ENCODE assay signal across 10 mouse cellular contexts in the genomic region with DNA sequence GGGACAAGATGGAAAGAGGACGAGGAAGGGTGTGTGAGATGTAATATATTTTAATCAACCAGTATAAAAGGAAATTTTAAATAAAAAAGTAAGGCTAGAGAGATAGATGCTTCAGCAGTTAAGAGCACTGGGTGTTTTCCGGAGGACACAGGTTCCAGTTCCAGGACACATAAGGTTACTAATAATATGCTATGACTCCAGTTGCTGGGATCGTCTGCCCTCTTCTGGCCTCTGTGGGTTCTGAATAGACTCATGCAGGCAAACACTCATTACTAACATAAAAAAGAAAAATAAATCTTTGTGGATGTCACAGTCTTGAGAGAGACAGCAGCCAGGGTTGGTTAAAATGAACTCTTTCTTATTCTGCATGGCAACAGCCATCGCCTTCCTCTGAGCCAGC. TPM values are rescaled to one million over a fixed set of nuclear protein-coding genes. Genes with fewer than 3 reads are reported as not detected.
DNase-seq lines count a peak whose midpoint lies in the region; ATAC-seq and TF ChIP-seq lines count a peak whose summit lies in the region.
"Had no signal": no experiment of that assay in that cellular context is flagged by ENCODE, and none has a peak within 500 bp of the region (broad histone marks: within the 10 kb centered on the region; RNA-seq: fewer than 3 reads in every experiment).

No protein-coding gene starts in this region.

- H3K4me3 ChIP-seq in forebrain, embryonic 14.5 days (ENCODE audit: low read depth, low read length), result no peak overlapping the region
- no peak overlapping the region for H3K4me3 ChIP-seq in forebrain, embryonic 15.5 days
- H3K4me3 ChIP-seq: midbrain, embryonic 12.5 days had no signal

- CTCF ChIA-PET in Patski (lab: Charles Lee), result no interaction called here

- in situ Hi-C loops in Patski (cut with MboI; ENCODE audit: low pct_unique_long_range_greater_than_20kb), result no loop called here

- no peak overlapping the region for H3K9ac ChIP-seq in forebrain, embryonic 14.5 days (ENCODE audit: low read length)
- H3K9ac ChIP-seq in forebrain, embryonic 15.5 days (replicated peaks), result no peak overlapping the region
- H3K9ac ChIP-seq: midbrain, embryonic 12.5 days had no signal

- POLR2A ChIA-PET in Patski (lab: Charles Lee), result no interaction called here

- intact Hi-C loops in left cerebral cortex, postnatal 14 days (cut with DNase I), result no loop called here
- intact Hi-C loops in left cerebral cortex, postnatal 36 days (cut with DNase I), result no loop called here

- H3K27me3 ChIP-seq in forebrain, embryonic 14.5 days (replicated peaks; ENCODE audit: control insufficient read depth, insufficient read depth, low read length), result no peaks in the 10 kb centered on the region
- H3K27me3 ChIP-seq in forebrain, embryonic 15.5 days, result no peaks in the 10 kb centered on the region
- H3K27me3 ChIP-seq in Patski, result no peaks in the 10 kb centered on the region
- H3K27me3 ChIP-seq: midbrain, embryonic 12.5 days had no signal

- WGBS in forebrain, embryonic 14.5 days, result 67% methylated on average over 4 of the region's 4 CpGs
- WGBS in forebrain, embryonic 15.5 days, result 67% methylated on average over 4 of the region's 4 CpGs

- peak; percentile 25 for DNase-seq in forebrain, embryonic 14.5 days (ENCODE audit: low spot score)
- peak; percentile 33 to 60 for DNase-seq in left cerebral cortex, postnatal 14 days (ENCODE audit: low spot score in 2 of 2)
- no peak for DNase-seq in left cerebral cortex, postnatal 36 days (ENCODE audit: low spot score in 2 of 2)
- DNase-seq in Patski (ENCODE audit: low read depth, low spot score), result no peak
- DNase-seq in kidney, postnatal 4 days, result peak; percentile 25 to 27
- no peak for DNase-seq in thymus, postnatal 10 days (ENCODE audit: low spot score in 2 of 2)
- DNase-seq in spleen, postnatal 4 days (ENCODE audit: low spot score in 2 of 2), result no peak

- peaks cover 6% of the 10 kb centered on the region for H3K4me1 ChIP-seq in forebrain, embryonic 14.5 days (ENCODE audit: control insufficient read depth, insufficient read depth, low read length)
- peaks cover 17% of the 10 kb centered on the region for H3K4me1 ChIP-seq in forebrain, embryonic 15.5 days

- TF ChIP-seq CTCF in Patski (IDR thresholded peaks at IDR 0.05), result peak; percentile 75

- H3K4me2 ChIP-seq in forebrain, embryonic 14.5 days (ENCODE audit: low read length), result no peak overlapping the region
- H3K4me2 ChIP-seq in forebrain, embryonic 15.5 days (replicated peaks), result no peak overlapping the region
- H3K4me2 ChIP-seq: midbrain, embryonic 12.5 days had no signal

- no peak for ATAC-seq in forebrain, embryonic 14.5 days
- ATAC-seq in forebrain, embryonic 15.5 days (replicated peaks), result no peak
- peak; percentile 42 for ATAC-seq in Patski
- ATAC-seq: forebrain, embryonic 16.5 days had no signal

- H3K9me3 ChIP-seq in forebrain, embryonic 14.5 days (replicated peaks; ENCODE audit: control insufficient read depth, low read length), result no peaks in the 10 kb centered on the region
- H3K9me3 ChIP-seq in forebrain, embryonic 15.5 days, result no peaks in the 10 kb centered on the region
- H3K9me3 ChIP-seq: midbrain, embryonic 12.5 days had no signal

- no peaks in the 10 kb centered on the region for H3K36me3 ChIP-seq in forebrain, embryonic 14.5 days (ENCODE audit: control insufficient read depth, insufficient read depth, low read length)
- H3K36me3 ChIP-seq in forebrain, embryonic 15.5 days, result no peaks in the 10 kb centered on the region

- H3K27ac ChIP-seq in forebrain, embryonic 14.5 days (ENCODE audit: low read depth, low read length), result no peak overlapping the region
- H3K27ac ChIP-seq in forebrain, embryonic 15.5 days (replicated peaks), result no peak overlapping the region
- H3K27ac ChIP-seq: midbrain, embryonic 12.5 days had no signal

RNA-seq across cellular contexts. Expression of a gene that starts 2.4 kb away (rescaled TPM):
- 7.2 and 8.0 TPM in 2 replicates for polyA plus RNA-seq in forebrain, embryonic 14.5 days (2014; fragmentation: Nextera tagmentation; extraction: Ambion mirVana)
- polyA plus RNA-seq in forebrain, embryonic 15.5 days (2015; fragmentation: Nextera tagmentation; extraction: Ambion mirVana), result 12.0 and 13.4 TPM in 2 replicates
- total RNA-seq in left cerebral cortex, postnatal 14 days (2021), result 10 to 100 TPM; 20.0 to 21.3 TPM
- 10 to 100 TPM; 16.6 to 30.2 TPM for total RNA-seq in left cerebral cortex, postnatal 36 days (2021)
- 0.89 TPM for polyA plus RNA-seq in Patski (2021)

RNA-seq across cellular contexts. Expression of a gene that starts 59.7 kb away (rescaled TPM):
- polyA plus RNA-seq in forebrain, embryonic 14.5 days (2014; fragmentation: Nextera tagmentation; extraction: Ambion mirVana), result 17.6 and 19.1 TPM in 2 replicates
- 15.2 and 17.3 TPM in 2 replicates for polyA plus RNA-seq in forebrain, embryonic 15.5 days (2015; fragmentation: Nextera tagmentation; extraction: Ambion mirVana)
- total RNA-seq in left cerebral cortex, postnatal 14 days (2021), result 10 to 100 TPM; 10.8 to 11.8 TPM
- total RNA-seq in left cerebral cortex, postnatal 36 days (2021), result 10 to 100 TPM; 12.0 to 13.1 TPM
- polyA plus RNA-seq in Patski (2021), result 13.0 TPM

Comparison
In these comparisons a context has a peak if more than half of its experiments do, and no peak if none do; other contexts are left out.
1. DNase-seq: peak in forebrain, embryonic 14.5 days (single experiment), left cerebral cortex, postnatal 14 days (2 of 2) and kidney, postnatal 4 days (2 of 2); none in left cerebral cortex, postnatal 36 days (0 of 2), Patski (single experiment), thymus, postnatal 10 days (0 of 2) and spleen, postnatal 4 days (0 of 2).